Mouse (Mus musculus) kidney, embryonic 14.5 days (tissue): ENCODE results near the gene Rab32. TPM values are rescaled to one million over a fixed set of nuclear protein-coding genes. Genes with fewer than 3 reads are reported as not detected.
A peak's percentile ranks its signal among the peaks of the same experiment; 100 is the strongest.
"Not testable (repeated sequence)": the region's sequence is repeated elsewhere in the genome, so short reads cannot be mapped to it uniquely, and the experiment has no call there.

Source experiments
- ATAC-seq: fragments of 200-750 bp; cut with Nextera tagmentation; 2 replicates; pipeline ENCODE4 v1.8.0; 2017; ENCODE audit warnings: moderate number of reproducible peaks, mild to moderate bottlenecking, moderate TSS enrichment, moderate library complexity; ENCODE audit not compliant: low FRiP score, low TSS enrichment
- H3K27ac ChIP-seq: fragments of 300-500 bp; sonication (generic); 2 replicates; pipeline ENCODE4 v1.5.1; 2014; ENCODE audit warnings: low read depth, mild to moderate bottlenecking, low read length, moderate library complexity, mixed read lengths
- H3K27me3 ChIP-seq: fragments of 300-500 bp; sonication (generic); 2 replicates; pipeline ENCODE4 v1.6.1; 2014; ENCODE audit warnings: mild to moderate bottlenecking, low read length; ENCODE audit not compliant: control insufficient read depth, insufficient read depth
- H3K36me3 ChIP-seq: fragments of 300-500 bp; sonication (generic); 2 replicates; pipeline ENCODE4 v1.6.1; 2014; ENCODE audit warnings: low read length, mixed read lengths; ENCODE audit not compliant: control insufficient read depth, insufficient read depth
- H3K4me1 ChIP-seq: fragments of 300-500 bp; sonication (generic); 2 replicates; pipeline ENCODE4 v1.6.1; 2014; ENCODE audit warnings: low read length, mixed read lengths; ENCODE audit not compliant: control insufficient read depth, insufficient read depth
- H3K4me2 ChIP-seq: fragments of 300-500 bp; sonication (generic); replicated peaks from 2 replicates; pipeline ENCODE4 v1.6.1; 2014; ENCODE audit warnings: low read depth, mild to moderate bottlenecking, low read length
- H3K4me3 ChIP-seq: fragments of 300-500 bp; sonication (generic); 2 replicates; pipeline ENCODE4 v1.5.1; 2014; ENCODE audit warnings: mild to moderate bottlenecking, low read length
- H3K9ac ChIP-seq: fragments of 300-500 bp; sonication (generic); 2 replicates; pipeline ENCODE4 v1.6.1; 2014; ENCODE audit warnings: low read depth, mild to moderate bottlenecking, low read length, moderate library complexity
- H3K9me3 ChIP-seq: fragments of 300-500 bp; sonication (generic); 2 replicates; pipeline ENCODE4 v1.6.1; 2016; ENCODE audit warnings: low read length; ENCODE audit not compliant: control insufficient read depth
- WGBS: fragments of 180-500 bp; shearing (Covaris S2); extraction: QIAGEN DNeasy Blood & Tissue Kit; methylation state at CpG from one replicate; pipeline ENCODE4 v1.1.7; 2014; 5-methylcytosine and 5-hydroxymethylcytosine counted together
- polyA plus RNA-seq: library from polyadenylated mRNA; unstranded; fragments of >200 nt; fragmentation: Nextera tagmentation; extraction: Ambion mirVana; gene quantifications from 2 replicates; pipeline ENCODE4 v1.2.1, GENCODE M21; 2014

Gene Rab32
- 13.5 and 15.7 TPM in 2 replicates for polyA plus RNA-seq

DNA sequence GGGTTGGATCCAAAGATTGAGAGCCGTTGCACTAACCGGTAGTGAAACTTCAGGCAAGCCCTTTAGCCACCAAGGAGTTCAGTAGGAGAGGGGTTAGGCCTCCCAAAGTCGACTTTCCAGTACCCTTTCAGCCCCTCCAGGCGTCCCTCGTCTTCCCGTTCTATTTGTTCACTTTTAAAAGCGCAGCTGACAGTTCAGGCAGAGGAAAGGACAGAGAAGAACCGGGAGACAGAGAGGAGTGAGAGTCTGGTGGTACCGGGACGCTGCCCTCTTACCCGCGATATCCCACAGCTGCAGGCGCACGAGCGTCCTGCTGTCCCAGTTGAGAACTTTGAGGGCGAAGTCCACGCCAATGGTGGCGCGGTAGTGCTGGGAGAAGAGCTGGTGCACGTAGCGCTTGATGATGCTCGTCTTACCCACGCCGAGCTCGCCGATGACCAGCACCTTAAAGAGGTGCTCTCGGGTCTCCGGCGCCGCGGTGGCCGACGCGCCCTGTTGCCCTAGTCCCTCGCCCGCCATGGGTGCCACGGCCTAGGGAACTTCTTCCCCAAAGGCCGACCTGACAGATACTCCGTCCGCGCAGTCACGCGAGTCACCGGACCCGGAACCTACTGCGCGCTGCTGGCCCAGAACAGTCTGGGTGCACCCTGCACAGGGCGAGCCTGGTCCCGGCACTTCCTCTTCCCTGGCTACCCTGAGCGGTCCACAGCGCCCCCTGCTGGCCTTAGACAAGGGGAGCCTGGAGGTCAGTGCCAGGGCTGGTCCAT, at the start of gene Rab32:
Rab32 (minus strand) TSS at position 696 of the 767 bp plus-strand sequence.
- WGBS, result under 1% methylated on average over 51 of the region's 51 CpGs
- no peaks in the 10 kb centered on the region for H3K4me1 ChIP-seq
- peak; percentile 99 for ATAC-seq

DNA sequence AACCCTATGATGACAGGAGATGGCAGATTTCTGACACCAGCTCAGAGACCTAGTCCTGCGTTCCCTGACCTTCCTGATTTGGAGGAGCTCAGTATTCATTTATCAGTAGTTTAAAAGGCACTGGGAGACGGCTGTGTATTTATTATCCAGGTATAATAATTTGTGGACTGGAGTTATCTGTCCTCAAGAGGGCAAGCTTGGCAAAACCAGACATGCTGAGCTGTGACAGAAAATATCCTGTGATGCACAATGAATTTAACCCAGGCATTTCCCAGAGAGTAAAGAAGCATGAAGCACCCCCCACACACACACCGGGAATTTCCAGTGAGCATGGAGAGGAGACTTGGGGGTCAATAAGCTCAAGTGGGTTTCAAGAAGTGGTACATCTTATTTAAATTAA, 42.7 kb upstream of the Rab32 start:
- Histone ChIP-seq H3K9me3 (no peaks in the 10 kb centered on the region), H3K4me2 (no peak overlapping the region)
- no peak for ATAC-seq

More for the DNA sequence above, at the start of gene Rab32:
- Histone ChIP-seq H3K9ac (peak within 1 kb of the TSS; percentile 58), H3K4me2 (peak within 1 kb of the TSS; percentile 95), H3K27me3 (no peaks in the 10 kb centered on the region), H3K9me3 (no peaks in the 10 kb centered on the region), H3K36me3 (no peaks in the 10 kb centered on the region), H3K4me3 (peak within 1 kb of the TSS; percentile 64), H3K27ac (peak within 1 kb of the TSS; percentile 47; the same call in 1 of the 2 replicates)

DNA sequence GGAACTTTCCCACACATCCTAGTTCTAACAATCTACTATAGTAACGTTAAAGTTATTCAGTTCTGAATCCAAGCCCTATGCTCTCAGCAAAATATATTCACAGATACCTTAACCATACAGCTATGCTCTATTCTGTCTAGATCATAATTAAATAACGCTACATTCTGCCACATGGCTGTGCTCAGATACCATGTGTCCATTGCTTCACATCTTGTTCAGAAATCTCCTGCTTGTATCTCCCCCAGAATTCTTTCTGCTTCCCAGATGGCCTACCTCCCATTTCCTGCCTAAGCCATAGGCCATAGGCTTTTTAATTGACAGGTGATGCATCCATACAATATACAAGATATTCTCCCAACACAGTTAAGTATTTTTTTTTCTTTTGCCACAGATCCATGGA, 39.4 kb upstream of the Rab32 start:
- not testable (repeated sequence) for H3K9ac ChIP-seq, H3K9me3 ChIP-seq, H3K4me1 ChIP-seq, H3K4me3 ChIP-seq, H3K27ac ChIP-seq, H3K36me3 ChIP-seq, ATAC-seq, H3K27me3 ChIP-seq, H3K4me2 ChIP-seq
- 88% methylated on average over 2 of the region's 2 CpGs for WGBS

More for the DNA sequence above, 42.7 kb upstream of the Rab32 start:
- H3K4me3 ChIP-seq, result no peak overlapping the region
- no peaks in the 10 kb centered on the region for H3K27me3 ChIP-seq
- no peak overlapping the region for H3K9ac ChIP-seq
- no peak overlapping the region for H3K27ac ChIP-seq
- 69% methylated on average over 3 of the region's 3 CpGs for WGBS
- H3K36me3 ChIP-seq, result no peaks in the 10 kb centered on the region
- H3K4me1 ChIP-seq, result no peaks in the 10 kb centered on the region

DNA sequence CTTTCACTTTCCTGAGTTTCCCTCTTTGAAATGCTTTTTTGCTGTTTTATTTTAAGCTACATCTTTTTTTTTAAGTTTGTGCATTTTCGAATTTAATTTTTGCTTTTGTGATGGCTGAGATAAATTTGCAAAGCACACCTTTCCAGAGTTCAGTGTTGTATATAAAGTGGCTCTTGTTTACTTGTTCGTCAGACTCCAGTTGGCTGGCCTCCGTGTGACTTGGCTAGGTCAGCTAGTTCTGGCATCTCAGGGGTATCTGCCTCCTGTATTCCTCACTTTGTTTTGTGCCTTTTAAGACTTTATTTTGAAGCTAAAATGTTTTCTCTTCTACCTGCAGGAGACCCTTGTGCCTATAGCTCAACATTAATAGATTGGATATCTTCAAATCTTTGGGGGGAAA, 22.7 kb upstream of the Rab32 start:
- Histone ChIP-seq H3K9ac (no peak overlapping the region), H3K27me3 (no peaks in the 10 kb centered on the region), H3K9me3 (no peaks in the 10 kb centered on the region), H3K27ac (no peak overlapping the region), H3K4me2 (no peak overlapping the region), H3K4me1 (no peaks in the 10 kb centered on the region), H3K36me3 (no peaks in the 10 kb centered on the region), H3K4me3 (no peak overlapping the region)
- WGBS, result 73% methylated on average over 3 of the region's 3 CpGs
- ATAC-seq, result no peak

DNA sequence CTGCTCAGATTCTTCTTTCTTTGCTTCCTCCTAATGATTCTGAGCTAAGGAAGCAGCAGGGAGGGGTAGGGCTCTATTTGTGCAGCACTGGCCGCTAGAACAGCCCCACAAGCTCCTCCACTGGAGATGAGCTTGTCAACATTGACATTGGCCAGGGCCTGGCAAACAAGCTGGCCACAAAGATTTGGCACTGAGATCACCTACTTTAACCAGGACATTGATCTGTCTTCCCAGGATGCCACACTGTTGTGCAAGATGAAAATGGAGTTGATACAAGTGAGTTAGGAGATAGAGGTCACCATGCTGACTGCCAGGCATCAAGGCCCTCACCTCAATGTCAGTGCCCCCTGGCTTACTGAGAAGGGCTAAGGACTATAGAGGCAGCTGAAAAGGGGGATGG, 21.8 kb upstream of the Rab32 start:
- Histone ChIP-seq H3K36me3 (no peaks in the 10 kb centered on the region), H3K4me3 (no peak overlapping the region), H3K9me3 (no peaks in the 10 kb centered on the region), H3K27ac (no peak overlapping the region), H3K4me1 (no peaks in the 10 kb centered on the region), H3K9ac (no peak overlapping the region), H3K27me3 (no peaks in the 10 kb centered on the region), H3K4me2 (no peak overlapping the region)
- 85% methylated on average over 1 of the region's 1 CpGs for WGBS
- no peak for ATAC-seq

DNA sequence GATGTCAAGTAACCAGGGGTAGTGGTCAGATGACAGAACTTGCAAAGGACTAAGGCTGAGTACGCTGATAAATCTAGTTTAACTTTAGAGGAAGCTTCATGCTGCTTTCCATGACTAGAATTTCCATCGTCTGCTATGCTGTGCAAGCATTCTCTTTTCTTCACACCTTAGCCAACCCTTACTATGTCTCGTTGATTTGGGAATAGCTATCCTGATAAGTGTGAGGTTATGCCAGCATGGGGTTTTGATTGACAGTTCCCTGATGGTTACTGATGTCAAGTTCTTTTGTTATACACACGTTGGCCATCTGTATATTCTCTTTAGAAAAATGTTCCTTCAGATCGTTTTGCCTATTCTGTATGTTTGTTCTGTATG, 259 bp upstream of the Rab32 start:
- Histone ChIP-seq H3K27ac (no peak overlapping the region), H3K27me3 (no peaks in the 10 kb centered on the region), H3K4me1 (no peaks in the 10 kb centered on the region), H3K9ac (no peak overlapping the region; the same call in 1 of the 2 replicates), H3K9me3 (no peaks in the 10 kb centered on the region), H3K4me2 (peak overlapping the region; percentile 95), H3K36me3 (no peaks in the 10 kb centered on the region), H3K4me3 (peak overlapping the region; percentile 64)
- WGBS, result 41% methylated on average over 5 of the region's 5 CpGs
- ATAC-seq, result no peak

DNA sequence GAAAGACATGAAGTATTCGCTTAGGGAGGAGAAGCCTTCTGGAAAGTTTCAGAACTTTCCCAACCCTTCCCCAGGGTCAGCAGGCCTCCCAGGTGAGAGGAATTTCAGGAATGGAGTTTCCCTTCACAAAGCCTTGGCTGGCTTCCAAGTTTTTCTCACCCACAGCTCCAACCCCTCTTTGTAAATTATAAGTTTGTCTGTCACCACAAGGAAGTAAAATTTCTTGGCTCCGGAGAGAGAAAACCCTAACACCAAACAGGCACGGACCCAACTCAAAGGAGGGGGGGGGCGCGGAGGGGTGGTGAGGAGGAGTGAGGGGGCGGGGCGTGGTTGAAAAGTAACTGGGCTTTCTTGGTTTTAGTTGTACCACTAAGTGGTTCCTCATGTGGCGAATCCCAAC, 980 bp downstream of the Rab32 start:
- peak overlapping the region; percentile 64 for H3K4me3 ChIP-seq
- no peak overlapping the region; the same call in 1 of the 2 replicates for H3K27ac ChIP-seq
- H3K4me1 ChIP-seq, result no peaks in the 10 kb centered on the region
- peak overlapping the region; percentile 95 for H3K4me2 ChIP-seq
- 10% methylated on average over 8 of the region's 8 CpGs for WGBS
- H3K27me3 ChIP-seq, result no peaks in the 10 kb centered on the region
- ATAC-seq, result peak; percentile 65
- H3K9me3 ChIP-seq, result no peaks in the 10 kb centered on the region
- H3K36me3 ChIP-seq, result no peaks in the 10 kb centered on the region
- peak overlapping the region; percentile 58; the same call in 1 of the 2 replicates for H3K9ac ChIP-seq

DNA sequence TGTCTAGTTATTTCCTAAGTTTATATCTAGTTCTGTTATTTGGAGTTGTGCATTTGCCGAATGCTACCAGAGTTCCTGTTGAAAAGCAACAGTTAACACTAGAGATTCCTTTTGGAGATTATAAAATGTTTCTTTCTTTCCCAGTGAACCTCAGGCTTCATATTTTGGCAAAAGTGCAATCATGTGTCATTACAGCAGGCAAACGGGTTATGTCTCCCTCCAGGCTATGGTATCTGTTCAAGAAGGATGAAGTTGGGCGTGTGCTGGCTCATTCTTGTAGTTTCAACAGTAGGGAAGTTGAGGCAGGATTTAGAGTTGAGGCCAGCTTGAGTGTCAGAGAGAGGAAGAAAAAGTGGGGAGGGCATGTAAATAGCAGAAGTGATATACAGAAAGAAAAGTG, 2.4 kb downstream of the Rab32 start:
- WGBS, result 89% methylated on average over 3 of the region's 3 CpGs
- H3K4me3 ChIP-seq, result no peak overlapping the region
- H3K9ac ChIP-seq, result no peak overlapping the region
- no peak overlapping the region for H3K4me2 ChIP-seq
- no peak overlapping the region for H3K27ac ChIP-seq
- H3K27me3 ChIP-seq, result no peaks in the 10 kb centered on the region
- no peak for ATAC-seq
- H3K36me3 ChIP-seq, result no peaks in the 10 kb centered on the region
- no peaks in the 10 kb centered on the region for H3K4me1 ChIP-seq
- H3K9me3 ChIP-seq, result no peaks in the 10 kb centered on the region

DNA sequence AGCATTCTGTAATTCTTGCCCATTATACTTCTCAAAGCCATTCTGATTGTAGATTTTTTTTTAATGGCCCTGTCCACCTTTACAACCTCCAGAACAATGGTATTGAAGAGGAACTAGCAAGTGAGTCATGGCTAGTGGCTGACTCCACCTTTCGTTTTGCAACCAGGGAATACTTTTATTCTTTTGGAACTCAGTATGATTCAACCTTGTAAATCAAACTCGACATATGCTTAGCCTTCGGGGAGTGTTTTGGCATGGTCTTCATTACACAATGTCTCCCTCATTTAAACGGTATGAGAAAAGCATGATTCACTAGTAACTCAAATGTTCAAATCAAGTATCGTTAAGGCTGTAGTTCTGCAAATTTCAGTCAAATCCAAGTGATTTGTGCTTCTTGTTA, 2.8 kb downstream of the Rab32 start:
- Histone ChIP-seq H3K4me1 (no peaks in the 10 kb centered on the region), H3K9me3 (no peaks in the 10 kb centered on the region), H3K9ac (no peak overlapping the region), H3K27ac (no peak overlapping the region), H3K27me3 (no peaks in the 10 kb centered on the region), H3K4me2 (no peak overlapping the region), H3K36me3 (no peaks in the 10 kb centered on the region), H3K4me3 (no peak overlapping the region)
- ATAC-seq, result no peak
- 70% methylated on average over 5 of the region's 5 CpGs for WGBS
